Mouse (Mus musculus) urinary bladder, postnatal 14 days (tissue): ENCODE measurements around the gene Cdk6.
"Not testable (repeated sequence)": the region's sequence is repeated elsewhere in the genome, so short reads cannot be mapped to it uniquely, and the experiment has no call there.

Experiments used
- DNase-seq: peaks from one replicate; pipeline ENCODE4 v3.0.0; 2021; ENCODE audit warnings: low spot score

Cdk6 gene

GRCm38 (mm10) chr5:3380692-3381233, 39.5 kb downstream of the Cdk6 start:
- DNase-seq, result no peak

- no peak for DNase-seq
These were observed 40.5 kb downstream of the Cdk6 start for GRCm38 (mm10) chr5:3381795-3382194.

GRCm38 (mm10) chr5:3382343-3383040, 41.2 kb downstream of the Cdk6 start:
- DNase-seq, result no peak

GRCm38 (mm10) chr5:3383547-3383946, 42.3 kb downstream of the Cdk6 start:
- no peak for DNase-seq

GRCm38 (mm10) chr5:3385078-3385477, 43.8 kb downstream of the Cdk6 start:
- DNase-seq, result no peak

GRCm38 (mm10) chr5:3386021-3386730, 44.9 kb downstream of the Cdk6 start:
- no peak for DNase-seq

GRCm38 (mm10) chr5:3386731-3387087, 45.4 kb downstream of the Cdk6 start:
- DNase-seq, result no peak

GRCm38 (mm10) chr5:3387138-3387537, 45.9 kb downstream of the Cdk6 start:
- DNase-seq, result no peak

GRCm38 (mm10) chr5:3392856-3393255, 51.6 kb downstream of the Cdk6 start:
- DNase-seq, result no peak

- DNase-seq, result no peak
These were observed 52.9 kb downstream of the Cdk6 start for GRCm38 (mm10) chr5:3394145-3394544.

GRCm38 (mm10) chr5:3395020-3395419, 53.7 kb downstream of the Cdk6 start:
- DNase-seq, result no peak

- peak; percentile 54 for DNase-seq
These were observed 54.9 kb downstream of the Cdk6 start for GRCm38 (mm10) chr5:3396214-3396613.

GRCm38 (mm10) chr5:3396910-3397575, 55.8 kb downstream of the Cdk6 start:
- no peak for DNase-seq

GRCm38 (mm10) chr5:3399784-3400494, 58.7 kb downstream of the Cdk6 start:
- no peak for DNase-seq

- no peak for DNase-seq
These were observed 63.8 kb downstream of the Cdk6 start for GRCm38 (mm10) chr5:3405102-3405501.

GRCm38 (mm10) chr5:3405503-3405902, 64.2 kb downstream of the Cdk6 start:
- no peak for DNase-seq

- DNase-seq, result no peak
These were observed 66.6 kb downstream of the Cdk6 start for GRCm38 (mm10) chr5:3407926-3408325.

GRCm38 (mm10) chr5:3418183-3418582, 76.9 kb downstream of the Cdk6 start:
- DNase-seq, result not testable (repeated sequence)

GRCm38 (mm10) chr5:3420094-3420831, 79.0 kb downstream of the Cdk6 start:
- no peak for DNase-seq

- DNase-seq, result no peak
These were observed 79.5 kb downstream of the Cdk6 start for GRCm38 (mm10) chr5:3420832-3421228.

- not testable (repeated sequence) for DNase-seq
These were observed 91.9 kb downstream of the Cdk6 start for GRCm38 (mm10) chr5:3433131-3433700.
